Mouse (Mus musculus): ENCODE measurements around the gene Igfbp6.
A peak's percentile ranks its signal among the peaks of the same experiment; 100 is the strongest.
"Not testable (repeated sequence)": the region's sequence is repeated elsewhere in the genome, so short reads cannot be mapped to it uniquely, and the experiment has no call there.

Gene Igfbp6

DNA sequence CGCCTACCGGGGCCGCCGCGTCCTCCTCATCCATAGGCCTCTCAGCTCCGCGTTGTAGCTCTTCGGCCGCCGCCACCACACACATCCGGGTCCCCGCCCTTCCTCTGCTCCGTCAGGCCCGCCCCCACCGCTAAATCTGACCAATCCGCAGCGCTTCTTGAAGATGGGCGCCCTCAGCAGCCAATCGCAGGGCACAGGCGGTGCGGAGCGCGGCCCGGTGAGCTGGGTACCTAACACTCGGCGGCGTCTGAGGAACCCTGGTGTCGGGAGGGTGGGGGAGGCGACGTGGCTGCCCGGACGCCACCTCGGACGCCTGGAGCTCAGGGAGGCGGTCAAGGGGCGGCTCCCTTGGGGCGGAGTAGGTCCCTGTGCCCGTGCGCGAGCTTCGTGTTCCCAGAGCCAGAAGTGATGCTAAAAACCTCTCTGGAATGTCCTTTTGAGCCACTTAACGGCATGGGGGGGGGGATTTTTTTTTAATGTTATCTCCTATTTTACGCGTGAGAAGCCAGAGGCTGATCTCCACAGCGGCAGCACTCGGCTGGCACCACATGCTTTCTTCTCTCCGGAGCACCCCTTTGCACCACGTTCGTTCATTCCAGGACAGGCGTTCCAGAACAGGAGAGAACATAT lies 7.9 kb upstream of the Igfbp6 start, which contains the start of gene Spryd3:
TSS of gene Spryd3 (minus strand) at position 106 of the 630 bp plus-strand sequence.
- DNase-seq (ENCODE audit: extremely low read depth, low read depth): peak; percentile 90

DNA sequence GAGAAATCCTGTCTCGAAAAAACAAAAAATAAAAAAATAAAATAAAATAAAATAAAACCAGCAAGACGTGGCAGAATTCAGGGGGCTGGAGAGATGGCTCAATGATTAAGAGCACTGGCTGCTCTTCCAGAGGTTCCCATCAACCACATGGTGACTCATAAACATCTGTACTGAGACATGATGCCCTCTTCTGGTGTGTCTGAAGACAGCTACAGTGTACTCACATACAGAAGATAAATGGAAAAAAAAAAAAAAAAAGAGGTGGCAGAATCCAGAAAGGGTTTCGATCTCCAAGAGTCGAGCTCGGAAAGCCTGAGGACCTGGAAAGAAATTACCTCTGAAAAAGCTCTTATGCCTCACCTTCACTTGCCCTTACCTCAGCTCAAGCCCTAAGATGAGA lies 3.0 kb upstream of the Igfbp6 start:
- no peak for DNase-seq (ENCODE audit: extremely low read depth, low read depth)

DNA sequence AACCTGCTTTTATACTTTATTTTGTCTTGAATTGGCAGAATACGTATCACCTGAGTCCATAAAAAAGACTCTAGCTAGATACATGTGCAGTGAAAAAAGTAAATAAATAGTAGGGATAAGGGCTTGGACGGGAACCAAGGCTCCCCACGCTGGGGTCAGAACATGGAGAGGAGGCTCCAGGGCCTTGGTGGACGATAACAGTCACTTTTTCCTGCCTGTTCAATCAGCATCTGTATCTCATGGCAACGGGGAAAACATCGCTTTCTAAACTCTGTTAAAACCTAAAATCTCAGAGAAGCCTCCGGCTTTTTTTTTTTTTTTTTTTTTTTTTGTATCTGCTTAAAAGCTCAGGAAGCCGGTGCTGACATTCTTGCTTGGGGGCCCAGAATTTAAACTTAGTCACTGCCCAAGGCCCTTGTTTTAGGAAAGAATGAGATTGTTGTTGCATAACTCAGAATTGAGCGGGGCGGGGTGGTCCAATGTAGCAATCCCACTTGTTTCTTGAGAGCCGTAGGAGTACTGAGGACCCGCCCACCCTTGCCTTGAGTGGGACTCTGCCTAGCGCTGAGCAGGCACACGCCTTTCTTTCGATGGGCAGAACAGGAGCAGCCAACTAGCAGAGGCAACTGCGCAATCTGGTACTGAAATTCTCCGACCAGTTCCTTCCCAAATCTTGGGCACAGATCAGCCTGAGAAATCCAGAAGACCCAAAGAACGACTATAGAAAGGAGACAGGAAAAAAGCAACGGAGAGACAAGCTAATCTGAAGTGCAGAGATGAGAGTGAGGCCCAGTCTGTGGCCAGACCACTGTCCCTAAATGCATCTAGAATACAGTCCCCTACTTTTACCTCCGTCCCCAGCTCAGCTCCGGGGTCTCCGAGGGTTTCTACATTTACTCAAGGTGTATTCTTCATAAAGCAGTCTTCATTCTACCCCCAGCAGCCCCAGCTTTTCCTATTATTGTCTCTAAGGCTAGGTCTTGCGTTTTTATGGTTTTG lies 949 bp upstream of the Igfbp6 start:
- no peak for DNase-seq (ENCODE audit: extremely low read depth, low read depth)

GRCm38 (mm10) chr15:102144726-102145125 lies 564 bp downstream of the Igfbp6 start:
- no peak for DNase-seq (ENCODE audit: extremely low read depth, low read depth)

DNA sequence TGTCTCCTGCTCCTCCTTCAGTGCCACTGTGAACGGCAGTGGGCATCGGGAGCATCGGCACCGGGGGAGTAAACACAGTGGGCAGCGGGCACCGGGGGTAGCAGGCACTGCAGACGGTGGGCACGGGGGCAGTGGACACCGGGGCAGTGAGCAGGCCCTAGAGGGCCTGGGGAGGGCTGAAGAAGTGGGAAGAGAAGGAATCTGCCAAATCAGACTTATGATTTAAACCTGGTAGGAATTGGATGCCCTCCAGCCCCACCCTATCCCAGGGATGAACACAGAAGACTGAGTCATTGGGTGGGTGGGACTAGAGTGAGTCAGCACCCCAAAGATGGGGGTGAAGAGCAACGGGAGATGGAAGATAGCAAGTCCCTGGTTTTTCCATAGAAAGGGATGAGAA lies 1.2 kb downstream of the Igfbp6 start:
- no peak for DNase-seq (ENCODE audit: extremely low read depth, low read depth)

- DNase-seq (ENCODE audit: extremely low read depth, low read depth): no peak
Observed at GRCm38 (mm10) chr15:102146089-102146488, 1.9 kb downstream of the Igfbp6 start.

DNA sequence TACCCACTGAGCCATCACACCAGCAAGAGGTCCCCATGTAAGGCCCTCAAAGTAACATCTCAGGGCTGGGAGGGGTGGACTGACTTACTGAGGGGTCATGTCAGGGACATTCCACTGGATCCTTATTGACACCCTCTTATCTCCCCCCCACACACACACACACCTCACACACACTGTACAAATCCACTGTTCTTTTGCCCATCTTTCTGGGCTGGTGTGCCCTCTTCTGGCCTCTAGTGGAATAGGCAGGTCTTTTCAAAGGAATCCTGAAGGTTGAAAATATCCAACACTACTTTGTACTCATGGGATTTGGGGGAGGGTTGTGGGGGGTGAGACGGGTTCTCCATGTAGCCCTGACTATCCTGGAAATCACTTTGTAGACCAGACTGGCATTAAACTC lies 2.7 kb downstream of the Igfbp6 start:
- peak; percentile 76 for DNase-seq (ENCODE audit: extremely low read depth, low read depth)

GRCm38 (mm10) chr15:102147674-102148402 lies 3.7 kb downstream of the Igfbp6 start:
- no peak for DNase-seq (ENCODE audit: extremely low read depth, low read depth)

GRCm38 (mm10) chr15:102149561-102149960 lies 5.4 kb downstream of the Igfbp6 start:
- DNase-seq (ENCODE audit: extremely low read depth, low read depth): no peak

GRCm38 (mm10) chr15:102150301-102151135 lies 6.4 kb downstream of the Igfbp6 start, which contains the start of gene Soat2:
TSS of gene Soat2 (plus strand) at chr15:102150526.
- peak; percentile 89 for DNase-seq (ENCODE audit: extremely low read depth, low read depth)

DNA sequence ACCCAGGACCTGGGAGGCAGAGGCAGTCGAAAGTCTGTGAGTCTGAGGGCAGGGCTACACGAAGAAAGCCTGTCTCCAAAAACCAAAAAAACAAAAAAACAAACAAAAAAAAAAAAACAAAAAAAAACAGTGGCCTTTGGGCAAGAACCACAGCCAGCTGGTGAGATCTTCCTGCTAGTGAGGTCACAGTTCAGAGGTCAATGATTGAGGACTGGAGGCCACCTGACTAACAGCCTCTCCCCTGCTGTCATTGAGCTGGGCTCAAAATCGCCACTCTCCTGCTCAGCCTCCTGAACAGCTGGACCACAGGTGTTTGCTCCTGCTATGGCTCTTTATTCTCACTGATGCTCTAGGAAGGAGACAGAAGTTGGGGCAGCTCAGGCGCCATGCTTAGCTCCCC lies 8.5 kb downstream of the Igfbp6 start:
- DNase-seq (ENCODE audit: extremely low read depth, low read depth): no peak

DNA sequence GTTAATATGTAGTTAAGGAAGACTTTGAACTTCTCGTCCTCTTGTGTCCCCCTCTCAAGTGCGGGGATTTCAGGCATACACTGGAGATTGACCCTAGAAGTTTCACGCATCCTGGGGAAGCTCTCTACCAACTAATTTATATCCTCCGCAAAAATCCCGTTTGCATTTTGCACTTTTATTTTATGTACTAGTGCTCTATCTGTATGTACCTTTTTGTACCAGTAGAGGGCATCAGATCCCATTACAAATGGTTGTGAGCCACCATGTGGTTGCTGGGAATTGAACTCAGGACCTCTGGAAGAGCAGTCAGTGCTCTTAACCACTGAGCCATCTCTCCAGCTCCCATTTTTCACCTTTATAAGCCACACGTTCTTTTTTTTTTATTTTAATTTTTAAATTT lies 10.8 kb downstream of the Igfbp6 start:
- DNase-seq (ENCODE audit: extremely low read depth, low read depth): not testable (repeated sequence)

DNA sequence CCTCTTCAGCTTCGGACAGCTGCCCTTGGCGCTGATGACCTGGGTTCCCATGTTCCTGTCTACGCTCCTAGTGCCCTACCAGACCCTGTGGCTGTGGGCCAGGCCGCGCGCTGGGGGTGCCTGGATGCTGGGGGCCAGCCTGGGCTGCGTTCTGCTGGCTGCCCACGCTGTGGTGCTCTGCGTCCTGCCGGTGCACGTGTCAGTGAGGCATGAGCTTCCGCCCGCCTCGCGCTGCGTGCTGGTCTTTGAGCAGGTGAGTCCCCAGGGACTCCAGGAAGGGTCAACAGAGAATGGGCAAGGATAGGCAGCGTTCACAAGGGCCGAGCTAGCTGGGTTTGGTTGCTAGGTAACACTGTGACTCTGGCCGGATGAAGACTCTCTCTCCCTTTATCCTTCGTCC lies 12.7 kb downstream of the Igfbp6 start:
- DNase-seq (ENCODE audit: extremely low read depth, low read depth): no peak

- no peak for DNase-seq (ENCODE audit: extremely low read depth, low read depth)
Observed at GRCm38 (mm10) chr15:102160415-102161060, 16.4 kb downstream of the Igfbp6 start.

DNA sequence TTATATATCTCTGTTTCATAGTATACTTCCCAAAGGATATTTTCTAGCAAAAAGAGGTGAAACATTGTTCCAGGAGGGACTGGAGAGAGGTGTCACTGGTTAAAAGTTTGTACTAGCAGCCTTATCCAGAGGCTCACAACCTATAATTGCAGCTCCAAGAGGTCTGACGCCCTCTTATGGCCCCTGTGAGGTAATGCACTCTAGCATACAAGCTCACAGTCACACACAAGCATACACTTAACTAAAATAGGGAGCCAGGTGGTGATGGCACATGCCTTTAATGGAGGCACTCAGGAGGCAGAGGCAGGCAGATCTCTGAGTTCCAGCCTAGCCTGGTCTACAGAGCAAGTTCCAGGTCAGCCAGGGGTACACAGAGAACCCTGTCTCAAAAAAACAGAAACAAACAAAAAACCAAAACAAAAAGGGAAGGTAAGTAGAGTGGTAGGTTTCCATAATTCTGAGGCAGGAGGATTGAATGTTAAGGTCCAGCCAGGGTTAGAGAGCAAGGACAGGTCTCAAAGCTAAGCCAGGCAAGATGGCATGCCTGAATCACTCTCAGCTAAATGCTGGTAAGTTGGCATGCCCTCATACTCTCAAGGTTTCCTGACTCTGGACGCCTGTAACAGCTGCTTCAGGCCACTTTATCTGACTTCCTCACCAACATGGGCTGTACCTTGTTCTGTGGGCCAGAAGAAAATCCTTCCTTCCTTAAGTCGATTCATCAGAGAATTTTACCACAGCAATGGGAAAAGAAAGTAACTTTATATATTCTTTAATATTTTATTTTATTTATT lies 19.9 kb downstream of the Igfbp6 start:
- no peak for DNase-seq (ENCODE audit: extremely low read depth, low read depth)

- no peak for DNase-seq (ENCODE audit: extremely low read depth, low read depth)
Observed at GRCm38 (mm10) chr15:102165468-102166100, 21.4 kb downstream of the Igfbp6 start.

DNA sequence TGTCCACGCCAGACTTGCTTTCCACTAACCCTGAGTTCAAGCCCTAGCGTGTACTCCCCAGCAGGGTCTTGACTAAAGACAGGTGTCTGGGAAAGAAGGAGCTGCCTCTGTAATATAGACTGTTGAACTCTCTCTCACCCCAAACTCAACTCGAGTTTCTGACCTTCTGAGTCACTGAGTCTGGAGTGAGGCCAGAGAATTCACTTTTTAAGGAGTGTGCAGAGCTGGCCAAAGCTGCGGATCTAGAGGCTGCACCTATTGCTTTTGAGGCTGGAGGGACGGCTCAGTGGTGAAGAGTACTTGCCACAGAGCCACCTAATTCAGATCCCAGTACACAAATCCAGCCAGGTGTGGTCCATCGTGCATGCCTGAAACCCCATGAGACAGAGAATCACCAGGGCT lies 23.5 kb downstream of the Igfbp6 start:
- no peak for DNase-seq (ENCODE audit: extremely low read depth, low read depth)

DNA sequence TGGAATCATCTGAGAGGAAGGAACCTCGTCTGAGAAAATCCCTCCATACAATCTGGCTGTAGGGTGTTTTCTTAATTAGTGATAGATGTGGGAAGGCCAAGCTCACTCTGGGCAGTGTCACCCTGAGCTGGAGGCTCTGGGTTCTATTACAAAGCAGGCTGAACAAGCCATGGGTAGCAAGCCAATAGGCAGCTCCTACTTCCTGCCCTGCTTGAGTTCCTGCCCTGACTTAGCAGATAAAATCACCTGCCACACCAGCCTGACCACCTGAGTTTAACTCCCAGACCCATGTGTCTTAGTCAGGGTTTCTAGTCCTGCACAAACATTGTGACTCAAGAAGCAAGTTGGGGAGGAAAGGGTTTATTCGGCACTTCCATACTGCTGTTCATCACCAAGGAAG lies 24.9 kb downstream of the Igfbp6 start:
- DNase-seq (ENCODE audit: extremely low read depth, low read depth): no peak

DNA sequence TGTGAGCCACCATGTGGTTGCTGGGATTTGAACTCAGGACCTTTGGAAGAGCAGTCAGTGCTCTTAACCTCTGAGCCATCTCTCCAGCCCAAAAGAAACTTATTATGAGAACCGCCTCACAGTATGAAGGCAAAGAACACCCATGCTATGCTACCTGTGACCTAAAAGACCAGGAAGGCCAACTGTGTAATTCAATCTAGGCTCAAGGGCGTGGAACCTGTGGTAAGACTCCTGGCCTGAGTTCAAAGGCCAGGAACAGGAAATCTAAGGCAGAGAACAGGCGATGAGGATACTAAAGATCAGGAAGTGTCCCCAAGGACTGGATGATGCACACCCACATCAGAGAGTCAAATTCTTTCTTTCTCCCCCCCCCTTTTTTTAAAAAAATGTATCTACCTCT lies 29.4 kb downstream of the Igfbp6 start:
- DNase-seq (ENCODE audit: extremely low read depth, low read depth): no peak

Data from MEL-GATA-1-ER (cell line).